Mouse (Mus musculus) myocyte (in vitro differentiated cells): ENCODE results near the gene Olfr891.
"Not testable (repeated sequence)": the region's sequence is repeated elsewhere in the genome, so short reads cannot be mapped to it uniquely, and the experiment has no call there.

Experiments
- CEBPB ChIP-seq: IDR thresholded peaks from 2 replicates; pipeline ENCODE4 v1.6.1; 2011; ENCODE audit warnings: mild to moderate bottlenecking, moderate library complexity; ENCODE audit not compliant: poor library complexity, insufficient read depth, severe bottlenecking
- E2F4 ChIP-seq: IDR thresholded peaks from one replicate; pipeline ENCODE4 v1.6.1; 2011; ENCODE audit warnings: mild to moderate bottlenecking, control low read depth, moderate library complexity; ENCODE audit not compliant: insufficient read depth
- POLR2A ChIP-seq: IDR thresholded peaks from one replicate; pipeline ENCODE4 v1.6.1; 2011; ENCODE audit warnings: low read depth, mild to moderate bottlenecking, control low read depth, moderate library complexity; ENCODE audit not compliant: insufficient read length
- TCF12 ChIP-seq: IDR thresholded peaks from one replicate; pipeline ENCODE4 v1.6.1; 2011; ENCODE audit warnings: mild to moderate bottlenecking, control low read depth; ENCODE audit not compliant: poor library complexity, insufficient read depth, severe bottlenecking

DNA sequence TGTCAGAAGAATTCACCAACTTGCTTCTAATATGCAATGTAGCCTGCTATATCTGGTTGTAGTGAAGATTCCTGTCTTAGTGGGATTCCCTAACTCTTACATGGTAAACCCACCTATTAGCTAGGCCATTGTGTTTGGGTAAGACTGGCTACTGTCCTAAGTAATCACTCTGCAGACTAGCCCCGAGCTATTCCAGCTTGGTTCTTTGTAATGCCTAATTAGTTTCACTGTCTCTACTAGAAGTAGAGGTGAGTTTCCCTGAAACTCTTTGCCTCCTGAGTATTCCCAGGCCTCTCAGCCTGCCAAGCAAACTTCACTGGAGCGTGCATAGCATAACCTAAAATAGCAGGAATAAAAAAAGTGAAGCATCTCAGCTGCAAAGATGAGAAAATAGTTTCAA is 12.3 kb downstream of the Olfr891 start:
- not testable (repeated sequence) for TF ChIP-seq E2F4, CEBPB, TCF12, POLR2A
